Mouse (Mus musculus): Measurements from ENCODE around the gene Olfr178.

Gene Olfr178

DNA sequence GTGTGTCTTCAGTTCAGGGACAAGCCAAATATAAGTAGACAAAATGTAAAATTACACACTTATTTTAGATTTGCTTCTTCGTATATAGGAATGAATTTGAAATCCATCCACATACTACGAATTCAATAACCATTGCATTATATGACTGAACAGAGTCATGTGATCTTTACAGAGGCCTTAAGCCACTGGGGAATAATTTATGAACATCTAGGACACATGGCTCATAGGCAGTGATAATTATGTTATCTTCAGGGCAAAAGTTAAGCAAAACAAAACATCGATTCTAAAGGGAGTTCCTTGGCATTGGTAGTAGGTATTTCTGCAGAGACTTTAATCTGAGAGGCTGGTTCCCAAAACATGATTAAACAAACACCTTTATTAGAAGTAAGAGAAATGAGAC lies at the start of gene Olfr178:
Gene Olfr178 (minus strand): TSS at position 101 of the 400 bp plus-strand sequence.
- TF ChIP-seq GATA4 (IDR thresholded peaks at IDR 0.05; ENCODE audit: insufficient replicate concordance, low read length), result no peak

DNA sequence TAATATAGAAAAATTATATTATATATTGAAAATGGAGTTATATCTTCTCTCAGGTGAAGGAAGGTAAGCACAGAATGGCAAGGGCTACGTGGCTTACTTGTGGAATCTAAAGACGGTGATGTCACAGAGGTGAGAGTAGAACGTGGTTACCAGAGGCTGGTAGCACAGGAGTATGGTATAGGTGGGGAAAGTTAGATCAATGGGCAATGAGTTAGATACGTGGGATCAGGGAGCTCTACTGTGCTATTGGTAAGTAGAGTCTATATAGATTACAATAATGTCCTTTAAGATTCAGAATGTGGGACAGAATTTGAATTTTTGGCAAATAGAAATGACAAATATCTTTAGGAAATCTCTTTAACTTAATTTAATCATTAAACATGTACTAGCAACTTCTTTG lies 37.4 kb upstream of the Olfr178 start, which contains the start of gene Olfr180:
Gene Olfr180 (minus strand): TSS at position 101 of the 400 bp plus-strand sequence.
- TF ChIP-seq GATA4 (IDR thresholded peaks at IDR 0.05; ENCODE audit: insufficient replicate concordance, low read length), result no peak

DNA sequence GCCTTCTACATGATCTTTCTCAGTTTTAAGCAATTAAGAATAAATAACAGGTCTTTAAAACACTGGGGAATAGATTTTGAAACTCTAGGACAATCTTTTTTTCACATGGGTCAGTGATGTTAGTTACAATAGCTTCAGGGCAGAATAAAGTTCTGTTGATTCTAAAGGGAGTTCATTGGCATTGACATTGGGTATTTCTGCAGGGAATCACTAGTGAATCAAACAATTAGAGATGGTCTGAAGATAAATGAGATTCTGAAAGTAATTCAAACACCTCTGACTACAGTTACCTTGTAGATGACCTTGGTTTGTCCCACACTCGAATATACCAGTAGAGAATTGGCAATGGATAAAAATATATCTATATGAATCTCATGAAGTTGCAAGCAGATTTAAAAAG lies 36.8 kb upstream of the Olfr178 start, which contains the start of gene Olfr181:
Gene Olfr181 (minus strand): TSS at position 101 of the 400 bp plus-strand sequence.
- TF ChIP-seq GATA4 (IDR thresholded peaks at IDR 0.05; ENCODE audit: insufficient replicate concordance, low read length), result no peak

DNA sequence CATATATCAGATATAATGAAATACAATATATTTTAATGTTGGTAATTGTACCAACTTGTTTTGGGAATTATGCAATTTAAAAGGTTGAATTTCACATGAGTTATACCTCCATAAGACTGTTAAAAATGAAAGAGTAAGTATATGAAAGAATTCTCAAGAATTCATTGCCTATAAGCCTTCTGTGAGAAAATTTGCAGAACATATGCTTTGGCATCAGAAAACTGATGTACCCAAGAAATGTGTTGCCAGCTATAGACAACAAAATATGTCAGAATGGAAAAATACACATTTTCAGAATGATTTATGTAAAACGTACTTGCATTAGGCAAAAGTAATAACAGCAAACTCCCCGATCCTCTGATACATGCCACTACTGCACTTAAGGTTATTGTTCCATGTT lies 7.4 kb downstream of the Olfr178 start:
- no peak for TF ChIP-seq GATA4 (IDR thresholded peaks at IDR 0.05; ENCODE audit: insufficient replicate concordance, low read length)

DNA sequence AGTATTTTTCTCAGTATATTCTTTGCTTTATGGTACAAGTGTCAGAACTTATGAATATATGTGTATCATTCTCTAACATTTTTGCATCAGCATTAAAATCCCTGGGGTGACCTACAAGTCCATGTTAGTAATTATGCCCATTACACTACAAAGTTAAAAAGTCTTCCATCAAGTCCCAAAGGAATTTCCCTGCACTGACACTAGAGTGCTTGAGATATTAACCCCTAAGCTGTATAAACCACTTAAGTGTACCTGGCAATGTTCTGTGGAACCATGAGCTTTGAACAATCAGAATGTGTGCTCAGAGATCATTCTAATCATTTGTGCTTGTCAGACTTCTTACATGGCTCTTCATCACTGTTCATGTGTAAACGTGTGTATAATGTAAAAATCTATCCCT lies 17.2 kb downstream of the Olfr178 start, which contains the start of gene Olfr177:
Gene Olfr177 (minus strand): TSS at position 101 of the 400 bp plus-strand sequence.
- no peak for TF ChIP-seq GATA4 (IDR thresholded peaks at IDR 0.05; ENCODE audit: insufficient replicate concordance, low read length)

DNA sequence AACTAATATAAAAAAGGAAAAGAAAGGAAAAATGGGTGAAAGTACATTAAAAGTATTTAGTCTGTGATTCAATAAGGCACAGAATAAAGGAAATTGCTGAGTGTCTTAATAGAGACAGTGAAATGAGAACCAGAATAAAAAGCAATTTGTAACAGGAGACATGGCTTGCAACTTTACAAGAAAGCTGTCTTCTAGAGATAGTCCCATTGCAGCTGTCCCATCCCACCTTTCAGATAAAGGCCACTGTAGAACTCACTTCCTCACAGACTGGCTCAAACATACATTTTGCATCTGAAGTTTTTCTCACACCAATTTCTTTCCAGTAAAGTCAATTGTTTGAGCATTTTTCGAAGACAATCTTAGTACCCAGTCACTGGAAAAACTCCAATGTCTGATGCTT lies 30.4 kb downstream of the Olfr178 start:
- no peak for TF ChIP-seq GATA4 (IDR thresholded peaks at IDR 0.05; ENCODE audit: insufficient replicate concordance, low read length)

DNA sequence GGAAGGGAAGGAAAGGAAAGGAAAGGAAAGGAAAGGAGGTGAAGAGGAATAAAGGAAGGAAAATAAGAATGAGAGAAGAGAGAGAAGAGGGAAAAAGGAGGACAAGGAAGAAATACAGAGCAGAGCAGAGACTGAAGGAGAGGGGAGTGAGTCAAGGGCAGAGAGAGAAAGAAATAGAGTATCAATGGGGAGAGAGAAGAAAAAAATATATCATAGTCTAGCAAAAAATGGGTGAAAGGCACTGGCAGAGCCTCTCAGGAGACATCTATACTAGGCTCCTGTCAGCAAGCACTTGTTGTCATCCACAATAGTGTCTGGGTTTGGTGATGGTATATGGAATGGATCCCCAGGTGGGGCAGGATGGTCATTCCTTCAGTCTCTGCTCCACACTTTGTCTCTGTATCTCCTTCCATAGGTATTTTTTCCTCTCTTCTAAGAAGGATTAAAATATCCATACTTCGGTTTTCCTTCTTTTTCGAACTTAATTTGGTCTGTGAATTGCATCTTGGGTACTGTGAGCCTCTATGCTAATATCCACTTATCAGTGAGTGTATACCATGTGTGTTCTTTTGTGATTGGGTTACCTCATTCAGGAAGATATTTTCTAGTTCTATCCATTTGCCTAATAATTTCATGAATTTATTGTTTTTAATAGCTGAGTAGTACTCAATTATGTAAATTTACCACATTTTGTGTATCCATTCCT lies 31.7 kb downstream of the Olfr178 start:
- TF ChIP-seq GATA4 (IDR thresholded peaks at IDR 0.05; ENCODE audit: insufficient replicate concordance, low read length), result no peak
